Mouse (Mus musculus): ENCODE results near the gene E030030I06Rik.
"Not testable (repeated sequence)": the region's sequence is repeated elsewhere in the genome, so short reads cannot be mapped to it uniquely, and the experiment has no call there.

DNA sequence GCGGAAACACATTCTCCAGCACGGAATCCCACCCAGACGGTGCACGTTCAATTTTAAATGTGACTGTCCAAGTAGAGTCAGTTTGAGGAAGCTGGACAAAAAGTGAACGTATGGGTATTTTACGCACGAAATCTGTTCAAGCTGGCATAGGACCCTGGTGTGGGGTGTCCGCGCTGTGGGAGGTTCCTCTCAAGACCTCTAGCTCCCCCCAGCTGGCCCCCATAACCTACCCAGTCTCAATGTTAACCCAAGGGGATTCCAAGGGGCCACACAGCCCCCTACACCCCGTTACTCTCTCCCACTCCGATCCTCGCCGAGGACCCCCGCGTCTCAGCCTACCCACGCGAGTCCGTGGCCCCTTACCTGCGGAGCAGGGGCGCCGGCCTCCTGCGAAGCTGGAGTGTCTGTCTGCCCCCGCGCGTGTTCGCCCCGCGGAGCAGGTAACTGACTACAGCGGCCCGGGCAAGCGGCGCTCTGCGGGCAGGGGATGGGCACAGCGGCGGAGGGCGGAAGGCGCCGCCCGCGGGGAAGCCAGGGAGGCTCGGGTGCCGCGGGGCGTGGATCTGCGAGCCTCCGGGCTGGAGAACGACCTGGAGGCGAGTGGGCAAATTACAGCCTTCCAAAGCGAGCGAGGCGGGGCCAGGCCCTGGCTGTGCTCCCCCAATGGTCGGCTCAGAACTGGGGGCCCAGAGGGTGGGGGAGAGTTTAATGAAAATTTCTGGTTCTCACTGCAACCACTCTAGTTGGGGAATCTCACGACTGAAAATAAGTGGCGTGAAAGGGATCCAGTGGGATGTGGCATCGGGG lies 2.2 kb upstream of the E030030I06Rik start:
- TF ChIP-seq POLR2A (IDR thresholded peaks at IDR 0.05; ENCODE audit: borderline replicate concordance, low read depth, low read length); CTCF (IDR thresholded peaks at IDR 0.05; ENCODE audit: low read depth, low read length): not testable (repeated sequence)
